Mouse (Mus musculus) small intestine, adult 2 months (tissue): ENCODE results near the gene Serpinf2. TPM values are rescaled to one million over a fixed set of nuclear protein-coding genes. Genes with fewer than 3 reads are reported as not detected.
A peak's percentile ranks its signal among the peaks of the same experiment; 100 is the strongest.

Experiments used
- H3K27ac ChIP-seq: fragments of 200-500 bp; 2 replicates; pipeline ENCODE4 v1.5.1; 2012; ENCODE audit warnings: low read depth, low read length, control low read depth, inconsistent platforms; ENCODE audit not compliant: insufficient read depth
- H3K27me3 ChIP-seq: fragments of 200-500 bp; 2 replicates; pipeline ENCODE4 v1.6.1; 2012; ENCODE audit warnings: mild to moderate bottlenecking, moderate library complexity, low read length, inconsistent platforms; ENCODE audit not compliant: control insufficient read depth, insufficient read depth
- H3K36me3 ChIP-seq: fragments of 200-500 bp; 2 replicates; pipeline ENCODE4 v1.6.1; 2012; ENCODE audit warnings: mild to moderate bottlenecking, low read length, control low read depth, inconsistent platforms; ENCODE audit not compliant: control insufficient read depth, insufficient read depth
- H3K4me1 ChIP-seq: fragments of 200-500 bp; 2 replicates; pipeline ENCODE4 v1.6.1; 2012; ENCODE audit warnings: low read length, inconsistent platforms, mixed read lengths; ENCODE audit not compliant: control insufficient read depth, insufficient read depth, insufficient read length
- H3K4me3 ChIP-seq: fragments of 200-500 bp; 2 replicates; pipeline ENCODE4 v1.5.1; 2012; ENCODE audit warnings: low read depth, mild to moderate bottlenecking, control low read depth, inconsistent platforms, low read length, moderate library complexity
- CTCF ChIP-seq: fragments of 200-500 bp; IDR thresholded peaks from 2 replicates; pipeline ENCODE4 v1.5.1; 2012; ENCODE audit warnings: low read depth, mild to moderate bottlenecking, control low read depth, inconsistent platforms, low read length, moderate library complexity, mixed read lengths; ENCODE audit not compliant: insufficient replicate concordance, insufficient read length; ENCODE audit errors: extremely low read depth
- POLR2A ChIP-seq: fragments of 200-500 bp; IDR thresholded peaks from 2 replicates; pipeline ENCODE4 v1.6.1; 2012; ENCODE audit warnings: low read depth, mild to moderate bottlenecking, control low read depth, inconsistent platforms, low read length, moderate library complexity
- WGBS: fragments of 180-500 bp; shearing (Covaris S2); methylation state at CpG from one replicate; pipeline ENCODE4 v1.1.7; 2018; 5-methylcytosine and 5-hydroxymethylcytosine counted together
- polyA plus RNA-seq: library from polyadenylated mRNA; depleted of rRNA; stranded (reverse); fragments of >200 nt; gene quantifications from 2 replicates; pipeline ENCODE4 v1.2.3, GENCODE M21; 2012; rRNA removed

The Serpinf2 gene
- polyA plus RNA-seq, result 2.0 and 4.3 TPM in 2 replicates

DNA sequence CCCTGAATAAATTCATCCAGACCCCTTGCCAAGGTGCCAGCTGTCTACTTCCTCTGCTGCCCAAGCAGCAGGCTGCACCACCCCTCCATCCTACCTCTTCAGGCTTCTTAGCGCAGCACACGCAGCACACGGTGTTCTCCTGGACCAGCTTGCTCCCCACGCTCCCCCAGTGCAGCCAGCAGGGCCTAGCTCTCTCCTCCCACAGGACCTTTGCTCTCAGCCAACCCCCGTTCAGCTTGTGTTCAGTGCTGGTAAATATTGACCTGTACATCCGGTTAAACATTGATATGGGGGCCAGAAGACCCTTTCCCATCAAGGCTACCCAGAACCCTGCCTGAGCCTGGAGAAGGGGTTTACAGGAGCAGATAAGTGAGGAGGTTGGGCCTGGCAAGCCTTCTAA lies at the start of gene Serpinf2:
Serpinf2 (minus strand) TSS at position 229 of the 400 bp plus-strand sequence.
- Histone ChIP-seq H3K27ac (no peak within 1 kb of the TSS), H3K4me1 (0 out of 2 replicates have a peak, but pooled peaks cover 2% of the 10 kb centered on the region), H3K27me3 (no peaks in the 10 kb centered on the region), H3K36me3 (peaks cover 17% of the 10 kb centered on the region), H3K4me3 (no peak within 1 kb of the TSS)
- TF ChIP-seq POLR2A (no peak), CTCF (no peak)
- WGBS, result 21% methylated on average over 6 of the region's 6 CpGs

DNA sequence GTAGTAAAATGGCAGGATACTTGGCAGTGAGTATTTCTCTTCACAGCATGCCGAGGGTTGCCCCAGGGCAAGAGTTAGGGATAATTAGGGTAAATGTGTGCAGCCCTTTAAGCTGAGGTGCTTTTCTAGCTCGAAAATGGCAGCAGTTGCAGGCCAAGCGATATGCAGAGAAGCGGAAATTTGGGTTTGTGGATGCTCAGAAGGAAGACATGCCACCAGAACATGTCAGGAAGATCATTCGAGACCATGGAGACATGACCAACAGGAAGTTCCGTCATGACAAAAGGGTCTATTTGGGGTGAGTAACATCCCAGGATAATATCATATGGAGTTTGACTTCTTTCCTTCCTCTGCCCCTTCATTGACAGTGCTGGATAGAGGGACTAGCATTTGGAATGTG lies 48.1 kb upstream of the Serpinf2 start:
- TF ChIP-seq POLR2A (no peak), CTCF (no peak)
- H3K4me3 ChIP-seq, result peak overlapping the region; percentile 53
- H3K4me1 ChIP-seq, result peaks cover 6% of the 10 kb centered on the region; the same call in 1 of the 2 replicates
- WGBS, result 19% methylated on average over 6 of the region's 6 CpGs
- no peak overlapping the region for H3K27ac ChIP-seq
- peaks cover 31% of the 10 kb centered on the region for H3K36me3 ChIP-seq
- H3K27me3 ChIP-seq, result no peaks in the 10 kb centered on the region

DNA sequence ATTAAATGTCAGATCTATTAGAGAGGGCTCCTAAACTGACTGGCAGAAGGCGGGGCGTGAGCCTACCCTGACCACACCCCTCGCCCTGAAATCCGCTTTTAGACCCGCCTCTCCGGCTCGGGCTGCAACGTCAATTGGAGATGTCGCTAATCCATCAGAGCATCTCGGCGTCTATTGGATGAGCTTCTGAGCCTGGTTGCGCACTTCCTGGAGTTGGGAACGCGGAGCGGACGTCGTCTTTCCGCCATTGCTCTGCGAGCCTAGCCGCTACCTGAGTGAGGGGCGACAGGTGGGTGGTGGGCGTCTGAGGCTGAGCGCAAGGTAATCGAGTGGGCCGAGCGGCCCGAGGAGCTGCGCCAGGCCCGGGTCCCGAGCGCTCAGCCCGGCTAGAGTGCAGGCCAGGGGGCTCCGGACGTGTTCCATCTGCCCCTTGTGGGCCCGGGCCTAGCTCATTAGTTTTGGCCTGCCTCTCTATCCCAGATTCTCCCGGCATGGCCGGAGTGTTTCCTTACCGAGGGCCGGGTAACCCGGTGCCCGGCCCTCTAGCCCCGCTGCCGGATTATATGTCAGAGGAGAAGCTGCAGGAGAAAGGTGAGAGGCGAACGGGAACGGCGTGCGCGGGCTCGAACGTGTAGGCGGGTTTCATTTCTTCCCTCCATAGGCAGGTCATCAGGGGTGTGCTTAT lies 47.4 kb upstream of the Serpinf2 start, which contains the start of gene Prpf8:
Prpf8 (plus strand) TSS at position 216 of the 685 bp plus-strand sequence.
- H3K27ac ChIP-seq, result peak within 1 kb of the TSS; percentile 17; the same call in 1 of the 2 replicates
- no peaks in the 10 kb centered on the region for H3K27me3 ChIP-seq
- WGBS, result under 1% methylated on average over 52 of the region's 52 CpGs
- H3K36me3 ChIP-seq, result peaks cover 23% of the 10 kb centered on the region
- peaks cover 6% of the 10 kb centered on the region; the same call in 1 of the 2 replicates for H3K4me1 ChIP-seq
- peak within 1 kb of the TSS; percentile 76 for H3K4me3 ChIP-seq
- TF ChIP-seq POLR2A, result peak; percentile 36
- TF ChIP-seq CTCF, result no peak

DNA sequence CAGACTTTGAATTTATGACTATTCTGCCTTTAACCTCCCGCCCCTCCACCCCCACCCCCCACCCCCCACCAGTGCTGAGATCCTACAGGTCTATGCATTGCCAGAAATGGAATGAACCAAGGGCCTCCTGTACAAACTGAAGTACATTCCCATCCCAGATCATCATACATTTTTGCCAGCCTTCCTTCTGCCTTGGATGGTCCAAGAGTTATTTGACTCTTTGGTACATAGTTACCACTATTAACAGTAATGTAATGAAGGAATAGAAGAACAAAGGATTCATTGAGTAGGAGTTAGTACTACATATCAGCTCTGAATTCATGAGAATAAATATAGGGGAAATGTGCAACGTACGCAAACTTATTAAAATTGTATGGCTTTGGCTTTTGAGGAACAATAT lies 46.8 kb upstream of the Serpinf2 start:
- peaks cover 6% of the 10 kb centered on the region; the same call in 1 of the 2 replicates for H3K4me1 ChIP-seq
- H3K36me3 ChIP-seq, result peaks cover 18% of the 10 kb centered on the region
- no peak overlapping the region for H3K4me3 ChIP-seq
- no peaks in the 10 kb centered on the region for H3K27me3 ChIP-seq
- WGBS, result 22% methylated on average over 3 of the region's 3 CpGs
- TF ChIP-seq POLR2A (no peak), CTCF (no peak)
- no peak overlapping the region for H3K27ac ChIP-seq

DNA sequence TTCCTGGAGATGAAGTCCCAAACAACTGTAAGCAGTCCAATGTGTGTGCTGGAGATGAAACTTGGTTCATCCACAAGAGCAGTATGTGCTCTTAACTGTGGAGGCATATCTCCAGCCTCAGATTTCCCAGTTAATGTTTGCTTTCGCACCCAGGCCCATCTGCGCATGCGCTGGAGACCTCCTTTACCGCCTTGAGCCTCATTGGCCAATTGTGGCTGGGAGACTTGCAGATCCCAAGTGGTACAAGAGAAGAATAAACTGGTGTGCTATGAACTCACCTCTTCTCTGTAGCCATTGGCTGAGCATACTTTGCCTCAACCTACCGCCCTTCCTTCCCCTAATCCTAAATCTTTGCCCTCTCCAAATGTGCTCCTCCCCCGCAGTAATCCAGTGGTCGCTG lies 34.0 kb upstream of the Serpinf2 start:
- Histone ChIP-seq H3K36me3 (no peaks in the 10 kb centered on the region), H3K27ac (peak overlapping the region; percentile 49; the same call in 1 of the 2 replicates), H3K27me3 (no peaks in the 10 kb centered on the region), H3K4me3 (no peak overlapping the region), H3K4me1 (peaks cover 23% of the 10 kb centered on the region; the same call in 1 of the 2 replicates)
- TF ChIP-seq CTCF, result no peak
- no peak for TF ChIP-seq POLR2A
- WGBS, result 78% methylated on average over 7 of the region's 7 CpGs

DNA sequence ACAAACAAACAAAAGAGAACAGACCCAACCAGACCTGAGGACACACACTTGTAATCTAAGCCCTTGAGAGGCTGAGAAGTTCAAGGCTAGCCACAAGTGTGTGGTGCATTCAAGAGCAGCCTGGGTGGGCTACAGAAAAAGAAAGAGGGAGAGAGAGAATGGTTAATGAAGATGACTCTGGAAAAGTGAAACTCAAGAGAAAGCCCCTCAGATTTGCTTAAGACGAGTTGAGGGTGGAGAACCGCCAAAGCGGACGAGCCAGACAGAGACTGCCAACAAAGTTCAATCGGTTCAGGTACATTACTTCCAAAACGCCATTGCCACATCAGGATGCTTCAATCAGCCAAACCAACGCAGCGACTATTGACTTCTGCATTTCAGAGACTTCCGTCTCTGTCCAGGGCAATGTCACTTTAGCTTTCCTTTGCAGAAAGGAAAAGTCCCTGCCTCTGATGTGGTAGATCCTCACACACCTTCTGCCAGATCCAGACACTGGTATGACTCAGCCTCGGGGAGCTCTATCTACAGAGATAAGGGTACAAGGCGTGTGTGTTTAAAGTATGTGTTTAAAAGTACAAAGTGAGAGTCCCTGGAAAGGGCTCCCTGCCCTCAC lies 33.2 kb upstream of the Serpinf2 start:
- Histone ChIP-seq H3K27me3 (no peaks in the 10 kb centered on the region), H3K4me3 (peak overlapping the region; percentile 12; the same call in 1 of the 2 replicates), H3K4me1 (peaks cover 26% of the 10 kb centered on the region), H3K36me3 (no peaks in the 10 kb centered on the region), H3K27ac (peak overlapping the region; percentile 77)
- 30% methylated on average over 11 of the region's 11 CpGs for WGBS
- no peak for TF ChIP-seq POLR2A

DNA sequence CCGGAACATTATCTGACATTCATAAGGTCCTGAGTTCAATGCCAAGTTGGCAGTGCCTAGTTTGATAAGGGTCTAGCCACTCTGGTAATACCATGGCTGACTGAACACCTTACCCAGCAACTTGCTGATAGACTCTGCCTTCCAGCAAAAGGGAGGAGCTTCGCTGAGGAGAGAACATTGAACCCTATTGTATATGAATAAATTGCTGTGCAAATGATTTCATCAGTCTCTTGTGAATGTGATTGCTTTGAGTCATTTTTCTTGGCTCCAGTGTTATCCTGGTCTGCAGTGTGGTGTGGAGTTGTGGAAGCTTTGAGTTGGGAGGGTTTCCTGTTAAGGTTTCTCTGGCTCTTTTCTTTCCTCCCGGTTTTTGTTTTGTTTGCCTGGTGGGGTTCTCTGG lies 31.3 kb upstream of the Serpinf2 start:
- peaks cover 7% of the 10 kb centered on the region for H3K36me3 ChIP-seq
- H3K27me3 ChIP-seq, result no peaks in the 10 kb centered on the region
- H3K4me3 ChIP-seq, result no peak overlapping the region
- TF ChIP-seq CTCF (no peak), POLR2A (no peak)
- 32% methylated on average over 3 of the region's 3 CpGs for WGBS
- peaks cover 28% of the 10 kb centered on the region for H3K4me1 ChIP-seq
- H3K27ac ChIP-seq, result peak overlapping the region; percentile 89
